Mouse (Mus musculus) A20 (cell line): ENCODE results near the gene Tmcc2.

Experiments
- DNase-seq: peaks from one replicate; pipeline ENCODE4 v3.0.0-alpha.2; 2011; ENCODE audit warnings: low read depth, low spot score

Tmcc2 gene

GRCm38 (mm10) chr1:132389886-132390585 lies 1.0 kb downstream of the Tmcc2 start:
- peak; percentile 40 for DNase-seq

- no peak for DNase-seq
These were observed 2.0 kb downstream of the Tmcc2 start for GRCm38 (mm10) chr1:132388813-132389803.

- no peak for DNase-seq
These were observed 3.1 kb downstream of the Tmcc2 start for GRCm38 (mm10) chr1:132387943-132388342.

GRCm38 (mm10) chr1:132386266-132386665 lies 4.8 kb downstream of the Tmcc2 start:
- DNase-seq = no peak

- DNase-seq = no peak
These were observed 5.4 kb downstream of the Tmcc2 start for GRCm38 (mm10) chr1:132385711-132386110.

GRCm38 (mm10) chr1:132385266-132385665 lies 5.8 kb downstream of the Tmcc2 start:
- no peak for DNase-seq

- no peak for DNase-seq
These were observed 7.0 kb downstream of the Tmcc2 start for GRCm38 (mm10) chr1:132384001-132384554.

GRCm38 (mm10) chr1:132381929-132382328 lies 9.2 kb downstream of the Tmcc2 start:
- no peak for DNase-seq

GRCm38 (mm10) chr1:132380550-132381100 lies 10.5 kb downstream of the Tmcc2 start:
- DNase-seq = no peak

GRCm38 (mm10) chr1:132377811-132378210 lies 13.3 kb downstream of the Tmcc2 start:
- no peak for DNase-seq

GRCm38 (mm10) chr1:132377055-132377365 lies 14.1 kb downstream of the Tmcc2 start:
- no peak for DNase-seq

GRCm38 (mm10) chr1:132376211-132377054 lies 14.6 kb downstream of the Tmcc2 start:
- no peak for DNase-seq

GRCm38 (mm10) chr1:132375256-132375655 lies 15.8 kb downstream of the Tmcc2 start:
- DNase-seq = no peak

- DNase-seq = peak; percentile 12
These were observed 16.2 kb downstream of the Tmcc2 start for GRCm38 (mm10) chr1:132374873-132375244.

GRCm38 (mm10) chr1:132374140-132374872 lies 16.8 kb downstream of the Tmcc2 start:
- no peak for DNase-seq

- no peak for DNase-seq
These were observed 18.1 kb downstream of the Tmcc2 start for GRCm38 (mm10) chr1:132372896-132373534.

- no peak for DNase-seq
These were observed 18.7 kb downstream of the Tmcc2 start for GRCm38 (mm10) chr1:132372354-132372753.

- DNase-seq = no peak
These were observed 19.6 kb downstream of the Tmcc2 start for GRCm38 (mm10) chr1:132371298-132372081.

GRCm38 (mm10) chr1:132370681-132371173 lies 20.4 kb downstream of the Tmcc2 start:
- DNase-seq = peak; percentile 11
